Mouse (Mus musculus) heart, postnatal 0 days (tissue): Measurements from ENCODE around the gene Colgalt2. TPM values are rescaled to one million over a fixed set of nuclear protein-coding genes. Genes with fewer than 3 reads are reported as not detected.

Source experiments
- ATAC-seq: fragments of 200-750 bp; cut with Nextera tagmentation; 2 replicates; pipeline ENCODE4 v1.8.0; 2017; ENCODE audit warnings: low read depth, moderate number of reproducible peaks, moderate library complexity; ENCODE audit not compliant: insufficient read depth
- DNase-seq: peaks from one replicate; pipeline ENCODE4 v3.0.0-alpha.2; 2016; ENCODE audit warnings: low spot score
- H3K27ac ChIP-seq: fragments of 300-500 bp; sonication (generic); 2 replicates; pipeline ENCODE4 v1.5.1; 2014; ENCODE audit warnings: low read depth, mild to moderate bottlenecking
- H3K27me3 ChIP-seq: fragments of 300-500 bp; sonication (generic); 2 replicates; pipeline ENCODE4 v1.6.1; 2014; ENCODE audit warnings: low read length, mixed read lengths; ENCODE audit not compliant: control insufficient read depth, insufficient read depth
- H3K36me3 ChIP-seq: fragments of 300-500 bp; sonication (generic); replicated peaks from 2 replicates; pipeline ENCODE4 v1.6.1; 2014; ENCODE audit warnings: low read length, mixed read lengths; ENCODE audit not compliant: control insufficient read depth, insufficient read depth
- H3K4me1 ChIP-seq: fragments of 300-500 bp; sonication (generic); 2 replicates; pipeline ENCODE4 v1.6.1; 2014; ENCODE audit warnings: antibody characterized with exemption; ENCODE audit not compliant: control insufficient read depth, insufficient read depth
- H3K4me2 ChIP-seq: fragments of 300-500 bp; sonication (generic); 2 replicates; pipeline ENCODE4 v1.6.1; 2014; ENCODE audit warnings: low read depth, mild to moderate bottlenecking, low read length, moderate library complexity
- H3K4me3 ChIP-seq: fragments of 300-500 bp; sonication (generic); 2 replicates; pipeline ENCODE4 v1.5.1; 2014; ENCODE audit warnings: low read depth, low read length
- H3K9ac ChIP-seq: fragments of 300-500 bp; sonication (generic); replicated peaks from 2 replicates; pipeline ENCODE4 v1.6.1; 2014; ENCODE audit warnings: low read depth, low read length, mixed read lengths
- H3K9me3 ChIP-seq: fragments of 300-500 bp; sonication (generic); replicated peaks from 2 replicates; pipeline ENCODE4 v1.6.1; 2016; ENCODE audit warnings: low read length; ENCODE audit not compliant: control insufficient read depth
- CTCF ChIP-seq: IDR thresholded peaks from 2 replicates; pipeline ENCODE4 v1.5.1; 2016; ENCODE audit warnings: antibody characterized with exemption, control low read depth, low read depth
- EP300 ChIP-seq: IDR thresholded peaks from 2 replicates; pipeline ENCODE4 v1.6.1; 2016; ENCODE audit warnings: antibody characterized with exemption, low read depth
- WGBS: fragments of 180-500 bp; shearing (Covaris S2); extraction: QIAGEN DNeasy Blood & Tissue Kit; methylation state at CpG from one replicate; pipeline ENCODE4 v1.1.7; 2014; 5-methylcytosine and 5-hydroxymethylcytosine counted together
- polyA plus RNA-seq: library from polyadenylated mRNA; unstranded; fragments of >200 nt; fragmentation: Nextera tagmentation; extraction: Ambion mirVana; gene quantifications from 2 replicates; pipeline ENCODE4 v1.2.1, GENCODE M21; 2015
- total RNA-seq: library from RNA; depleted of rRNA; stranded (reverse); fragments of >200 nt; gene quantifications from 2 replicates; pipeline ENCODE4 v1.2.3, GENCODE M21; 2014; ENCODE audit warnings: low replicate concordance

Colgalt2 gene
- total and polyA plus RNA-seq, 2 experiments from 2014 or later: 1.7 to 4.6 TPM

- TF ChIP-seq EP300 (peak; percentile 85), CTCF (no peak)
- 22% methylated on average over 9 of the region's 9 CpGs for WGBS
- H3K4me1 ChIP-seq: peaks cover 28% of the 10 kb centered on the region
- peaks cover 63% of the 10 kb centered on the region for H3K36me3 ChIP-seq
- H3K27me3 ChIP-seq: no peaks in the 10 kb centered on the region
- no peak overlapping the region for H3K9ac ChIP-seq
- DNase-seq: peak; percentile 65
- peak overlapping the region; percentile 34 for H3K4me2 ChIP-seq
- peak; percentile 66 for ATAC-seq
- H3K9me3 ChIP-seq: no peaks in the 10 kb centered on the region
- H3K4me3 ChIP-seq: 0 out of 2 replicates have a peak overlapping the region, but pooled peaks have one; percentile 0
- peak overlapping the region; percentile 93 for H3K27ac ChIP-seq
Measured at GRCm38 (mm10) chr1:152526154-152526553, 126.5 kb downstream of the Colgalt2 start.

GRCm38 (mm10) chr1:152528214-152528613 lies 128.6 kb downstream of the Colgalt2 start:
- Histone ChIP-seq H3K4me1 (peaks cover 41% of the 10 kb centered on the region), H3K9me3 (no peaks in the 10 kb centered on the region), H3K36me3 (peaks cover 63% of the 10 kb centered on the region), H3K4me2 (no peak overlapping the region), H3K9ac (no peak overlapping the region), H3K4me3 (no peak overlapping the region), H3K27me3 (no peaks in the 10 kb centered on the region), H3K27ac (peak overlapping the region; percentile 93)
- DNase-seq (peak; percentile 72), ATAC-seq (peak; percentile 37)
- 20% methylated on average over 6 of the region's 6 CpGs for WGBS
- TF ChIP-seq CTCF: no peak
- no peak for TF ChIP-seq EP300

DNA sequence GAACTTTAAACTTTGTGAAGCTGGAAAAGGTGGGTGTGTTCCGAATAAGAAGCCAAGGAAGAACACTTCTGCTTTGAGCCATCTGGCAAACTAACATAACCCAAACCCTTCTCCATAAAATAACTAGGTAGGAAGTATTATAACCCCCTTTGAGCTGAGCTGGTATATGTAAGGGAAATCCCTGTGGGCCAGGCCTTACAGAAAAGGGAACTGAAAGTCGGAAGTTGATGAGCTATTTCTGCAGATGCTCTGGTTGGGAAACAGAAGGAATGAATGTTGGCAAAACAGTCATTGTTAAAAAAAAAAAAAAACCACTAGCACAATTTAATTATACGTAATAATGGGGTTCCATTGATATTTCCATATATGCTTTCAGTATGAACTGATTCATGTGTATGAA lies 129.1 kb downstream of the Colgalt2 start:
- H3K4me2 ChIP-seq: no peak overlapping the region
- peaks cover 62% of the 10 kb centered on the region for H3K36me3 ChIP-seq
- peak overlapping the region; percentile 93 for H3K27ac ChIP-seq
- ATAC-seq (no peak), DNase-seq (no peak)
- H3K9ac ChIP-seq: no peak overlapping the region
- no peaks in the 10 kb centered on the region for H3K9me3 ChIP-seq
- no peaks in the 10 kb centered on the region for H3K27me3 ChIP-seq
- TF ChIP-seq EP300 (no peak), CTCF (no peak)
- peaks cover 42% of the 10 kb centered on the region for H3K4me1 ChIP-seq
- 72% methylated on average over 3 of the region's 3 CpGs for WGBS
- no peak overlapping the region for H3K4me3 ChIP-seq

- Histone ChIP-seq H3K4me1 (peaks cover 37% of the 10 kb centered on the region), H3K4me2 (peak overlapping the region; percentile 7; the same call in 1 of the 2 replicates), H3K27me3 (no peaks in the 10 kb centered on the region), H3K27ac (peak overlapping the region; percentile 68), H3K4me3 (no peak overlapping the region), H3K9ac (0 out of 2 replicates have a peak overlapping the region, but pooled peaks have one; percentile 31), H3K36me3 (peaks cover 69% of the 10 kb centered on the region), H3K9me3 (no peaks in the 10 kb centered on the region)
- DNase-seq (peak; percentile 73), ATAC-seq (peak; percentile 40)
- TF ChIP-seq EP300 (no peak), CTCF (peak; percentile 47)
- 12% methylated on average over 15 of the region's 15 CpGs for WGBS
Measured at GRCm38 (mm10) chr1:152531498-152531897, 131.9 kb downstream of the Colgalt2 start.

DNA sequence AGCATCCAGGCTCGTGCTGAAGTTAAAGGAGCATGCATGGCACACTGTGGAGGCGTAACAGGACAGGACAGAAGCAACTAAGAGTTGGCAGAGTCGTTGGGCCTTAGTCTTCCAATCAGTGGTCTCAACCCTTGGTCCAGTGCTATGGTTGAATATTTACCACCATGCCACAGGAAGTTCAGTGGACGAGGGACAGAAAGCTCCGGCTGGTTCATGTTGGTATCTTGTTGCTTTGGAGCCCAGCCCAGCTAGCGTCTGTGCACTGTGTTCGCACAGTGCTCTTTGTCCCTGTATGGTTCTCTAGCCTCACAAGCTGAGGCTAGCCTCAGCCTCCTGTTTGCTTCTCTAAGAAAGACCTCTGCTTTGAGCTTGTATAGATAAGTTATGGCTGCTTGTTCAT lies 134.9 kb downstream of the Colgalt2 start:
- H3K4me1 ChIP-seq: peaks cover 27% of the 10 kb centered on the region
- H3K9ac ChIP-seq: no peak overlapping the region
- peaks cover 79% of the 10 kb centered on the region for H3K36me3 ChIP-seq
- WGBS: 68% methylated on average over 7 of the region's 7 CpGs
- TF ChIP-seq CTCF: no peak
- no peak for TF ChIP-seq EP300
- H3K4me3 ChIP-seq: no peak overlapping the region
- no peak overlapping the region for H3K4me2 ChIP-seq
- no peak for ATAC-seq
- H3K27me3 ChIP-seq: no peaks in the 10 kb centered on the region
- DNase-seq: no peak
- H3K27ac ChIP-seq: no peak overlapping the region
- no peaks in the 10 kb centered on the region for H3K9me3 ChIP-seq

- no peak for TF ChIP-seq EP300
- TF ChIP-seq CTCF: no peak
- 70% methylated on average over 16 of the region's 16 CpGs for WGBS
- no peak for DNase-seq
- H3K27ac ChIP-seq: no peak overlapping the region
- no peak for ATAC-seq
- peaks cover 31% of the 10 kb centered on the region for H3K4me1 ChIP-seq
- H3K36me3 ChIP-seq: peaks cover 79% of the 10 kb centered on the region
- H3K4me3 ChIP-seq: no peak overlapping the region
- H3K4me2 ChIP-seq: no peak overlapping the region
- no peaks in the 10 kb centered on the region for H3K27me3 ChIP-seq
- H3K9ac ChIP-seq: no peak overlapping the region
- H3K9me3 ChIP-seq: no peaks in the 10 kb centered on the region
Measured at GRCm38 (mm10) chr1:152536416-152537018, 136.9 kb downstream of the Colgalt2 start.
